Mouse (Mus musculus) heart, embryonic 10.5 days (tissue): ENCODE measurements around the gene Selenom. TPM values are rescaled to one million over a fixed set of nuclear protein-coding genes. Genes with fewer than 3 reads are reported as not detected.
A peak's percentile ranks its signal among the peaks of the same experiment; 100 is the strongest.

Source experiments
- DNase-seq: peaks from one replicate; pipeline ENCODE4 v3.0.0-alpha.2; 2017; ENCODE audit warnings: low spot score
- H3K27ac ChIP-seq: fragments of 300-500 bp; sonication (generic); 2 replicates; pipeline ENCODE4 v1.5.1; 2016; ENCODE audit warnings: mild to moderate bottlenecking
- H3K27me3 ChIP-seq: fragments of 300-500 bp; sonication (generic); 2 replicates; pipeline ENCODE4 v1.6.1; 2016; ENCODE audit warnings: mild to moderate bottlenecking; ENCODE audit not compliant: poor library complexity, insufficient read depth, severe bottlenecking
- H3K36me3 ChIP-seq: fragments of 300-500 bp; sonication (generic); 2 replicates; pipeline ENCODE4 v1.6.1; 2016; ENCODE audit warnings: mild to moderate bottlenecking, moderate library complexity
- H3K4me1 ChIP-seq: fragments of 300-500 bp; sonication (generic); 2 replicates; pipeline ENCODE4 v1.6.1; 2016; ENCODE audit warnings: mild to moderate bottlenecking
- H3K4me3 ChIP-seq: fragments of 300-500 bp; sonication (generic); 2 replicates; pipeline ENCODE4 v1.5.1; 2016; ENCODE audit warnings: mild to moderate bottlenecking, moderate library complexity
- H3K9me3 ChIP-seq: fragments of 300-500 bp; sonication (generic); 2 replicates; pipeline ENCODE4 v1.6.1; 2016; ENCODE audit warnings: mild to moderate bottlenecking, moderate library complexity
- WGBS: fragments of 180-500 bp; shearing (Covaris S2); methylation state at CpG from one replicate; pipeline ENCODE4 v1.1.7; 2016; 5-methylcytosine and 5-hydroxymethylcytosine counted together
- polyA plus RNA-seq: library from polyadenylated mRNA; unstranded; fragments of >200 nt; fragmentation: Nextera tagmentation; extraction: Ambion mirVana; gene quantifications from 2 replicates; pipeline ENCODE4 v1.2.1, GENCODE M21; 2016

Gene Selenom
- polyA plus RNA-seq, 1 experiment from 2014 or later: 66.3 TPM

GRCm38 (mm10) chr11:3497296-3497695, 17.2 kb upstream of the Selenom start:
- no peak overlapping the region for H3K27ac ChIP-seq
- no peak overlapping the region for H3K4me3 ChIP-seq
- WGBS: 86% methylated on average over 1 of the region's 1 CpGs
- H3K27me3 ChIP-seq: peaks cover 25% of the 10 kb centered on the region
- no peak for DNase-seq
- H3K9me3 ChIP-seq: no peaks in the 10 kb centered on the region
- H3K4me1 ChIP-seq: peaks cover 9% of the 10 kb centered on the region
- peaks cover 7% of the 10 kb centered on the region; the same call in 1 of the 2 replicates for H3K36me3 ChIP-seq

- 70% methylated on average over 17 of the region's 17 CpGs for WGBS
- DNase-seq: no peak
- no peak overlapping the region for H3K4me3 ChIP-seq
Observed at GRCm38 (mm10) chr11:3502057-3502456, 12.4 kb upstream of the Selenom start.

GRCm38 (mm10) chr11:3502459-3503072, 11.9 kb upstream of the Selenom start:
- H3K27ac ChIP-seq: no peak overlapping the region
- peaks cover 10% of the 10 kb centered on the region; the same call in 1 of the 2 replicates for H3K36me3 ChIP-seq

More at GRCm38 (mm10) chr11:3502057-3502456, 12.4 kb upstream of the Selenom start:
- Histone ChIP-seq H3K27me3 (peaks cover 43% of the 10 kb centered on the region), H3K9me3 (no peaks in the 10 kb centered on the region), H3K36me3 (peaks cover 10% of the 10 kb centered on the region; the same call in 1 of the 2 replicates), H3K27ac (no peak overlapping the region), H3K4me1 (peaks cover 17% of the 10 kb centered on the region)

GRCm38 (mm10) chr11:3503755-3504693, 10.5 kb upstream of the Selenom start:
- Histone ChIP-seq H3K27me3 (peaks cover 43% of the 10 kb centered on the region), H3K36me3 (peaks cover 10% of the 10 kb centered on the region; the same call in 1 of the 2 replicates), H3K9me3 (no peaks in the 10 kb centered on the region), H3K27ac (peak overlapping the region; percentile 78), H3K4me1 (peaks cover 34% of the 10 kb centered on the region), H3K4me3 (peak overlapping the region; percentile 44)
- no peak for DNase-seq
- WGBS: 68% methylated on average over 11 of the region's 11 CpGs

More at GRCm38 (mm10) chr11:3502459-3503072, 11.9 kb upstream of the Selenom start:
- WGBS: 73% methylated on average over 18 of the region's 18 CpGs
- no peak for DNase-seq
- Histone ChIP-seq H3K4me1 (peaks cover 19% of the 10 kb centered on the region), H3K27me3 (peaks cover 43% of the 10 kb centered on the region), H3K9me3 (no peaks in the 10 kb centered on the region), H3K4me3 (no peak overlapping the region)

- Histone ChIP-seq H3K36me3 (no peaks in the 10 kb centered on the region), H3K9me3 (no peaks in the 10 kb centered on the region), H3K4me1 (peaks cover 42% of the 10 kb centered on the region), H3K4me3 (no peak overlapping the region), H3K27me3 (0 out of 2 replicates have a peak, but pooled peaks cover 9% of the 10 kb centered on the region), H3K27ac (peak overlapping the region; percentile 80)
- 12% methylated on average over 7 of the region's 7 CpGs for WGBS
- DNase-seq: no peak
Observed at GRCm38 (mm10) chr11:3508226-3508625, 6.3 kb upstream of the Selenom start.

GRCm38 (mm10) chr11:3509181-3510085, 5.1 kb upstream of the Selenom start:
- H3K4me1 ChIP-seq: peaks cover 41% of the 10 kb centered on the region
- no peaks in the 10 kb centered on the region for H3K36me3 ChIP-seq
- peak overlapping the region; percentile 5; the same call in 1 of the 2 replicates for H3K4me3 ChIP-seq
- no peaks in the 10 kb centered on the region for H3K27me3 ChIP-seq
- 56% methylated on average over 8 of the region's 8 CpGs for WGBS
- peak overlapping the region; percentile 80 for H3K27ac ChIP-seq
- no peak for DNase-seq
- no peaks in the 10 kb centered on the region for H3K9me3 ChIP-seq

- no peak for DNase-seq
- Histone ChIP-seq H3K36me3 (no peaks in the 10 kb centered on the region), H3K4me1 (peaks cover 35% of the 10 kb centered on the region), H3K27ac (no peak overlapping the region; the same call in 1 of the 2 replicates), H3K4me3 (no peak overlapping the region), H3K27me3 (no peaks in the 10 kb centered on the region), H3K9me3 (no peaks in the 10 kb centered on the region)
- 77% methylated on average over 2 of the region's 2 CpGs for WGBS
Observed at GRCm38 (mm10) chr11:3510321-3510720, 4.2 kb upstream of the Selenom start.

GRCm38 (mm10) chr11:3513291-3513690, 1.2 kb upstream of the Selenom start:
- Histone ChIP-seq H3K27me3 (peaks cover 18% of the 10 kb centered on the region), H3K4me1 (peaks cover 44% of the 10 kb centered on the region), H3K4me3 (no peak overlapping the region), H3K36me3 (no peaks in the 10 kb centered on the region), H3K27ac (no peak overlapping the region), H3K9me3 (no peaks in the 10 kb centered on the region)
- no peak for DNase-seq
- WGBS: 84% methylated on average over 6 of the region's 6 CpGs

GRCm38 (mm10) chr11:3515216-3515615, 732 bp downstream of the Selenom start:
- Histone ChIP-seq H3K9me3 (no peaks in the 10 kb centered on the region), H3K4me3 (peak overlapping the region; percentile 71), H3K4me1 (peaks cover 36% of the 10 kb centered on the region), H3K36me3 (peaks cover 5% of the 10 kb centered on the region), H3K27me3 (peaks cover 18% of the 10 kb centered on the region), H3K27ac (peak overlapping the region; percentile 83)
- DNase-seq: no peak
- WGBS: 10% methylated on average over 4 of the region's 4 CpGs

GRCm38 (mm10) chr11:3515637-3516036, 1.2 kb downstream of the Selenom start:
- DNase-seq: no peak
- H3K36me3 ChIP-seq: peaks cover 9% of the 10 kb centered on the region
- H3K27ac ChIP-seq: no peak overlapping the region
- peaks cover 18% of the 10 kb centered on the region for H3K27me3 ChIP-seq
- H3K4me1 ChIP-seq: peaks cover 40% of the 10 kb centered on the region
- no peaks in the 10 kb centered on the region for H3K9me3 ChIP-seq
- peak overlapping the region; percentile 71 for H3K4me3 ChIP-seq
- 84% methylated on average over 4 of the region's 4 CpGs for WGBS

- Histone ChIP-seq H3K36me3 (peaks cover 14% of the 10 kb centered on the region), H3K4me1 (peaks cover 45% of the 10 kb centered on the region), H3K27ac (no peak overlapping the region), H3K27me3 (peaks cover 18% of the 10 kb centered on the region), H3K9me3 (no peaks in the 10 kb centered on the region), H3K4me3 (no peak overlapping the region)
- 73% methylated on average over 5 of the region's 5 CpGs for WGBS
- no peak for DNase-seq
Observed at GRCm38 (mm10) chr11:3516121-3516520, 1.6 kb downstream of the Selenom start.
